Mouse (Mus musculus): ENCODE results near the gene Rph3al.

Rph3al gene

GRCm38 (mm10) chr11:75858975-75859374 is 79.3 kb downstream of the Rph3al start:
- DNase-seq = no peak

GRCm38 (mm10) chr11:75857781-75858180 is 80.4 kb downstream of the Rph3al start:
- DNase-seq = no peak

- no peak for DNase-seq
Observed at GRCm38 (mm10) chr11:75854327-75854726, 83.9 kb downstream of the Rph3al start.

- DNase-seq = no peak
Observed at GRCm38 (mm10) chr11:75853067-75853636, 85.1 kb downstream of the Rph3al start.

GRCm38 (mm10) chr11:75852485-75852884 is 85.7 kb downstream of the Rph3al start:
- no peak for DNase-seq

GRCm38 (mm10) chr11:75849552-75849951 is 88.7 kb downstream of the Rph3al start:
- DNase-seq = no peak

GRCm38 (mm10) chr11:75846589-75846988 is 91.6 kb downstream of the Rph3al start:
- no peak for DNase-seq

- no peak for DNase-seq
Observed at GRCm38 (mm10) chr11:75845675-75846074, 92.6 kb downstream of the Rph3al start.

GRCm38 (mm10) chr11:75842904-75843619 is 95.2 kb downstream of the Rph3al start:
- DNase-seq = no peak

GRCm38 (mm10) chr11:75841503-75841902 is 96.7 kb downstream of the Rph3al start:
- DNase-seq = no peak

GRCm38 (mm10) chr11:75839536-75840430 is 98.4 kb downstream of the Rph3al start:
- DNase-seq = no peak

GRCm38 (mm10) chr11:75838861-75839426 is 99.3 kb downstream of the Rph3al start:
- DNase-seq = no peak

- DNase-seq = no peak
Observed at GRCm38 (mm10) chr11:75836240-75836610, 102.0 kb downstream of the Rph3al start.

- DNase-seq = no peak
Observed at GRCm38 (mm10) chr11:75835587-75836239, 102.5 kb downstream of the Rph3al start.

GRCm38 (mm10) chr11:75833081-75833480 is 105.1 kb downstream of the Rph3al start:
- no peak for DNase-seq

- no peak for DNase-seq
Observed at GRCm38 (mm10) chr11:75830386-75830785, 107.8 kb downstream of the Rph3al start.

- no peak for DNase-seq
Observed at GRCm38 (mm10) chr11:75827414-75827813, 110.8 kb downstream of the Rph3al start.

GRCm38 (mm10) chr11:75823506-75823905 is 114.7 kb downstream of the Rph3al start:
- no peak for DNase-seq

- no peak for DNase-seq
Observed at GRCm38 (mm10) chr11:75813085-75813484, 125.1 kb downstream of the Rph3al start.

GRCm38 (mm10) chr11:75811900-75812299 is 126.3 kb downstream of the Rph3al start:
- DNase-seq = peak; percentile 30

GRCm38 (mm10) chr11:75810526-75810925 is 127.7 kb downstream of the Rph3al start:
- no peak for DNase-seq

- no peak for DNase-seq
Observed at GRCm38 (mm10) chr11:75807486-75807885, 130.7 kb downstream of the Rph3al start.
